Mouse (Mus musculus) CH12.LX (cell line): ENCODE results near the gene Rnf8. TPM values are rescaled to one million over a fixed set of nuclear protein-coding genes. Genes with fewer than 3 reads are reported as not detected.

Experiments
- DNase-seq: peaks from one replicate; pipeline ENCODE4 v3.0.0-alpha.2; 2013; ENCODE audit errors: extremely low read depth
- H3K27ac ChIP-seq: 2 replicates; pipeline ENCODE4 v1.5.1; 2012; ENCODE audit warnings: low read depth, mild to moderate bottlenecking, control low read depth, moderate library complexity; ENCODE audit not compliant: insufficient read depth
- H3K27me3 ChIP-seq: replicated peaks from 2 replicates; pipeline ENCODE3; 2012; ENCODE audit warnings: inconsistent platforms
- H3K36me3 ChIP-seq, 2 experiments: replicated peaks in 1 of 2; 2 replicates each; pipeline versions ENCODE3 to v1.6.1; 2012; ENCODE audit warnings: inconsistent platforms in 1 of 2, low read length in 1 of 2, mild to moderate bottlenecking in 1 of 2, mixed read lengths in 1 of 2, moderate library complexity in 1 of 2; ENCODE audit not compliant: control insufficient read depth in 1 of 2, insufficient read depth in 1 of 2
- H3K4me1 ChIP-seq, 2 experiments: 2 replicates each; pipeline ENCODE4 v1.6.1; 2012; ENCODE audit warnings: inconsistent platforms in 1 of 2, moderate library complexity in 1 of 2; ENCODE audit not compliant: insufficient read depth in 2 of 2, control insufficient read depth in 1 of 2
- H3K4me2 ChIP-seq: 2 replicates; pipeline ENCODE4 v1.6.1; 2012; ENCODE audit warnings: low read depth, mild to moderate bottlenecking, control low read depth; ENCODE audit not compliant: poor library complexity, insufficient read depth, severe bottlenecking
- H3K4me3 ChIP-seq, 3 experiments: fragments of 150-350 bp in 1 of 3; sonication (generic) in 1 of 3; replicated peaks in 1 of 3; 2 replicates each; pipeline versions ENCODE3 to v1.5.1; 2011 to 2012; ENCODE audit warnings: low read depth in 2 of 3, low read length in 2 of 3, mild to moderate bottlenecking in 2 of 3, moderate library complexity in 2 of 3, control low read depth in 1 of 3, improper control_type of control experiment in 1 of 3, inconsistent platforms in 1 of 3, mixed read lengths in 1 of 3; ENCODE audit not compliant: poor library complexity in 1 of 3
- H3K79me2 ChIP-seq: replicated peaks from 2 replicates; pipeline ENCODE4 v1.6.1; 2012; ENCODE audit warnings: mild to moderate bottlenecking, moderate library complexity; ENCODE audit not compliant: control insufficient read depth, poor library complexity, insufficient read depth, severe bottlenecking; ENCODE audit errors: extremely low read depth
- H3K9ac ChIP-seq: 2 replicates; pipeline ENCODE4 v1.6.1; 2012; ENCODE audit warnings: low read depth, mild to moderate bottlenecking, control low read depth, moderate library complexity; ENCODE audit not compliant: insufficient read depth
- H3K9me3 ChIP-seq: replicated peaks from 2 replicates; pipeline ENCODE3; 2012; ENCODE audit warnings: low read length, inconsistent platforms, mixed read lengths
- BHLHE40 ChIP-seq: IDR thresholded peaks from 2 replicates; pipeline ENCODE4 v1.6.1; 2011; ENCODE audit warnings: mild to moderate bottlenecking, low read depth, low read length, improper control_type of control experiment
- CHD1 ChIP-seq: IDR thresholded peaks from 2 replicates; pipeline ENCODE4 v1.6.1; 2012; ENCODE audit warnings: low read depth, low read length, improper control_type of control experiment, inconsistent platforms
- CHD2 ChIP-seq: IDR thresholded peaks from 2 replicates; pipeline ENCODE4 v1.6.1; 2011; ENCODE audit warnings: low read length, improper control_type of control experiment
- ELF1 ChIP-seq: IDR thresholded peaks from 2 replicates; pipeline ENCODE4 v1.6.1; 2014; ENCODE audit warnings: low read depth, mild to moderate bottlenecking, inconsistent platforms, low read length, improper control_type of control experiment
- HCFC1 ChIP-seq: IDR thresholded peaks from 2 replicates; pipeline ENCODE4 v1.6.1; 2012; ENCODE audit warnings: low read depth, mild to moderate bottlenecking, inconsistent platforms, low read length, improper control_type of control experiment
- JUND ChIP-seq: conservative IDR thresholded peaks from 2 replicates; pipeline ENCODE4 v1.6.1; 2011; ENCODE audit warnings: low read depth, low read length, improper control_type of control experiment
- KAT2A ChIP-seq: IDR thresholded peaks from 2 replicates; pipeline ENCODE4 v1.6.1; 2012; ENCODE audit warnings: low read length, improper control_type of control experiment, inconsistent platforms; ENCODE audit not compliant: insufficient replicate concordance
- MEF2A ChIP-seq: IDR thresholded peaks from 2 replicates; pipeline ENCODE4 v1.6.1; 2014; ENCODE audit warnings: low read depth, mild to moderate bottlenecking, inconsistent platforms, low read length, improper control_type of control experiment, borderline replicate concordance
- MXI1 ChIP-seq: IDR thresholded peaks from 2 replicates; pipeline ENCODE4 v1.6.1; 2011; ENCODE audit warnings: mild to moderate bottlenecking, low read depth, low read length, improper control_type of control experiment
- NELFE ChIP-seq: IDR thresholded peaks from 2 replicates; pipeline ENCODE4 v1.6.1; 2011; ENCODE audit warnings: low read depth, low read length, improper control_type of control experiment
- NRF1 ChIP-seq: IDR thresholded peaks from 2 replicates; pipeline ENCODE4 v1.6.1; 2014; ENCODE audit warnings: low read depth, mild to moderate bottlenecking, inconsistent platforms, low read length, improper control_type of control experiment, moderate library complexity
- RCOR1 ChIP-seq: conservative IDR thresholded peaks from 2 replicates; pipeline ENCODE4 v1.6.1; 2012; ENCODE audit warnings: low read depth, mild to moderate bottlenecking, inconsistent platforms, low read length, improper control_type of control experiment
- SIN3A ChIP-seq: IDR thresholded peaks from 2 replicates; pipeline ENCODE4 v1.6.1; 2012; ENCODE audit warnings: low read length, improper control_type of control experiment, inconsistent platforms
- SMC3 ChIP-seq: IDR thresholded peaks from 2 replicates; pipeline ENCODE4 v1.6.1; 2011; ENCODE audit warnings: low read depth, low read length, improper control_type of control experiment
- TCF12 ChIP-seq: IDR thresholded peaks from 2 replicates; pipeline ENCODE4 v1.6.1; 2014; ENCODE audit warnings: low read depth, mild to moderate bottlenecking, inconsistent platforms, low read length, improper control_type of control experiment
- USF1 ChIP-seq: IDR thresholded peaks from 2 replicates; pipeline ENCODE4 v1.6.1; 2014; ENCODE audit warnings: low read depth, mild to moderate bottlenecking, inconsistent platforms, low read length, improper control_type of control experiment
- USF2 ChIP-seq: conservative IDR thresholded peaks from 2 replicates; pipeline ENCODE4 v1.6.1; 2011; ENCODE audit warnings: low read depth, low read length, improper control_type of control experiment
- ZC3H11A ChIP-seq: IDR thresholded peaks from 2 replicates; pipeline ENCODE4 v1.6.1; 2012; ENCODE audit warnings: low read depth, mild to moderate bottlenecking, inconsistent platforms, low read length, improper control_type of control experiment
- ZKSCAN1 ChIP-seq: IDR thresholded peaks from 2 replicates; pipeline ENCODE4 v1.6.1; 2012; ENCODE audit warnings: low read depth, inconsistent platforms, low read length, improper control_type of control experiment, borderline replicate concordance
- ZMIZ1 ChIP-seq: IDR thresholded peaks from 2 replicates; pipeline ENCODE4 v1.6.1; 2012; ENCODE audit warnings: low read depth, mild to moderate bottlenecking, inconsistent platforms, low read length, improper control_type of control experiment
- dilution Hi-C: fragments of 300-500 bp; cut with MboI; formaldehyde crosslinking; loops from 2 replicates; pipeline ENCODE4 v1.14.3; 2020; ENCODE audit warnings: low sequenced_read_pairs; ENCODE audit not compliant: extremely low pct_unique_long_range_greater_than_20kb, extremely low pct_ligation_motif_present
- in situ Hi-C: fragments of 300-500 bp; cut with MboI; formaldehyde crosslinking; loops from 3 replicates; pipeline ENCODE4 v1.14.3; 2019; ENCODE audit warnings: low sequenced_read_pairs, low pct_ligation_motif_present, low pct_unique_long_range_greater_than_20kb, mixed read lengths
- polyA plus RNA-seq: library from polyadenylated mRNA; unstranded; fragments of >175 nt; gene quantifications from 2 replicates; pipeline ENCODE4 v1.2.1, GENCODE M21; 2012; ENCODE audit warnings: low read depth; ENCODE audit not compliant: insufficient read length
- total RNA-seq, 2 experiments: library from RNA; depleted of rRNA; stranded (reverse); fragments of 300-350 nt in 1 of 2; fragments of >200 nt in 1 of 2; gene quantifications; 2 replicates each; pipeline ENCODE4 v1.2.3; 2012 to 2014

The Rnf8 gene
- total and polyA plus RNA-seq, 3 experiments: 29.9 to 38.8 (median 35.4) TPM

DNA sequence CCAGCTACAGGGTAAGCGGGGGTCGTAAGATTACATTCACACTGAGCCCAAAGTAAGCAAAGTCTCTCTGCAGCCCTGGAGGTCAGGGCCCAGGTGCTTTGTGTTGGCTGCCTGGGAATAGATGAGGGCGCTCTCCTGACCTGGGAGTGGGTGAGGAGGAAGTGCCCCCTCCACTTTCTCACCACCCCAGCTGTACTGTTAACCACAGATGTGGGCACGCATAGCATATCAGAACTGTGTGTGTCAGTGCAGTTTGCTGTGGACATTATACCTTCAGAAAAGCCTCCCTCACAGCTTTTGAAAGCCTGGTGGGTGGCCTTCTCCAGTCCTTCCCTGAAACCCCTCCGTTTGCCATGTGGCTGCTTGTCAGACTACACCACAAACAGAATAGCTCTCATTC lies 30.3 kb upstream of the Rnf8 start:
- H3K36me3 ChIP-seq: peaks cover 32 to 66% of the 10 kb centered on the region in 2 experiments
- no peak for DNase-seq
- dilution Hi-C loops: no loop called here

DNA sequence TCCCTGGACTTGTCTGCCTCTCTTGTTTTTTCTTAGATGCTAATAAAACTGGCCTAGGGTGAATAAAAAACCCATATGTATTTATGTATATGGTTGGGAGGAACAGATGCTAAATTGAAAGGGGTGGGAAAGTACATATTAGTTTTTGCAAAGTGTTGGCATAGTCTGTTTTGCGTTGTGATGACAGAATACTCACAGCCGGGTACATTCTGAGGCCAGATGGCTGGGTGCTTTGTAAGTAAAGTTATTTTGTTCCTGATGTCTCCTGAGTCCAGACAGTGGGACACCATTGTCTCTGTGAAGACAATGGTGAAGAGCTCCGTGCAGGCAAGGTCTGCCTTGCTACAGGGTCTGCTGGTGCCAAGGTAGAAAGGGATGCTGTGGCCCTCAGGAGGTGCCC lies 29.9 kb upstream of the Rnf8 start:
- no peak for DNase-seq
- in situ Hi-C loops: no loop called here
- Histone ChIP-seq H3K27me3 (no peaks in the 10 kb centered on the region), H3K36me3 (peaks cover 28 to 63% of the 10 kb centered on the region in 2 experiments), H3K27ac (no peak overlapping the region), H3K79me2 (no peaks in the 10 kb centered on the region), H3K9ac (no peak overlapping the region), H3K4me2 (no peak overlapping the region), H3K9me3 (no peaks in the 10 kb centered on the region), H3K4me3 (no peak overlapping the region), H3K4me1 (peaks cover 0 to 28% of the 10 kb centered on the region in 2 experiments; a peak in 2 of 4 replicates)
- dilution Hi-C loops: no loop called here
- TF ChIP-seq SIN3A (no peak), CHD1 (no peak), USF1 (no peak), ZC3H11A (no peak), ELF1 (no peak), JUND (no peak), ZMIZ1 (no peak), USF2 (no peak), KAT2A (no peak), SMC3 (no peak), NELFE (no peak), NRF1 (no peak), HCFC1 (no peak), BHLHE40 (no peak), MEF2A (no peak), MXI1 (no peak), TCF12 (no peak), CHD2 (no peak), ZKSCAN1 (no peak)
- TF ChIP-seq, all 38 proteins: peak for 0

More for the DNA sequence above, 30.3 kb upstream of the Rnf8 start:
- H3K4me3 ChIP-seq: no peak overlapping the region
- H3K4me1 ChIP-seq: peaks cover 0 to 24% of the 10 kb centered on the region in 2 experiments; a peak in 2 of 4 replicates
- H3K27ac ChIP-seq: no peak overlapping the region
- H3K9me3 ChIP-seq: no peaks in the 10 kb centered on the region
- no peaks in the 10 kb centered on the region for H3K27me3 ChIP-seq
- in situ Hi-C loops: no loop called here
- H3K79me2 ChIP-seq: no peaks in the 10 kb centered on the region
- no peak overlapping the region for H3K4me2 ChIP-seq
- H3K9ac ChIP-seq: no peak overlapping the region
- TF ChIP-seq RCOR1 (no peak), MEF2A (no peak), SIN3A (no peak), HCFC1 (no peak), MXI1 (no peak)
